Mouse (Mus musculus) cerebellum, postnatal 4 days (tissue): ENCODE measurements around the gene Rpl36a-ps1.

Experiments
- DNase-seq, 2 experiments: peaks; one replicate each; pipeline ENCODE4 v3.0.0; 2022; ENCODE audit warnings: low spot score in 2 of 2, mixed read lengths in 1 of 2

Rpl36a-ps1 gene

DNA sequence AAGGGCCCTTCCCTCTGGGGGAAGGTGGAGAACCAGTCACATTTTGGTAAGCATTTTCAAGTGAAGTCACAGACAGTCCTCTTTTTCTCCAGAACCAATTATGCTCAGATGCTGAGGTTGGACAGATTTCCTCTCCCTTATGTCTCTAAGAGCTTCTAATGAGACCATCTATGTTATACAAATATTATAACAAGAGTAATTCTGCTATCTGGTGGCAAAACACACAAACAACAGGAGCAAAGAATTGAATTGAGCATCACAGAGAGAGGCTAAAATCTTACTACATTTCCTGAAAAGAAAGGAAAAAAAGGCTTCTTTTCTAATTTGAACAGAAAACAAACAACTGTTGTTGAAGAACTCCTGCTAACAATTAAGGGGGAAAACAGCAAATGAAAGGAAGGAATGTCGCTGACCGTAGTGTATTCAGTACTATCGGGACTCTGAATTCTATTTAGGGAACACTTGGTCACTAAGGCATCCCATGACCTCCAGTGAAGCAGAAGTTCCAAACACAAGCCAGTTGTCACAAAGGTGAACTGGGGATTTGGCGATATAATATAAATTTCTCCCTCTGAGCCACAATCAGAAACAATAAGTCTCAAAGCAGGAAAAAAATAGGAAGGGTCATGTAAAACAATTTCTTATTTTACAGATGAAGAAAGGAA lies 42.4 kb downstream of the Rpl36a-ps1 start:
- no peak for DNase-seq
